ENCODE assay signal across 8 mouse cellular contexts in the genomic region with DNA sequence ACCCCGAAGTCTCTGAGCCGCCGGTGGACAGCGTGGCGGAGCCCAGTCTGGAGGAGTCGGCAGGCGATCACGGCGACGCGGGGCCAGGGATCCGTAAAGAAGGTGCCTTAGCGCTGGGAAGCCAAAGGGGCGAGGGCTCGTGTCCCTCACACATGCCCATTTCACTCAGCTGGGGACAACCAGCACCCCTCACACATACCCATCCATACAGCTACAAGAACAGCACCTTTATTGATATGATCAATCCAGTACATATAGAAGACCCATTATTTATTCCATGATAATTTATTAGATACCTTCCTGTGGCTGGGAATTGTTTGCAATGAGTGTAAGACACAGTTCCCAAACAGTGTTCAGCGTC. TPM values are rescaled to one million over a fixed set of nuclear protein-coding genes. Genes with fewer than 3 reads are reported as not detected.
A peak's percentile ranks its signal among the peaks of the same experiment; 100 is the strongest.
DNase-seq lines count a peak whose midpoint lies in the region; ATAC-seq and TF ChIP-seq lines count a peak whose summit lies in the region.

No protein-coding gene starts in this region.

- peaks cover 5% of the 10 kb centered on the region; the same call in 1 of the 2 replicates for H3K4me1 ChIP-seq in kidney, embryonic 14.5 days (ENCODE audit: control insufficient read depth, insufficient read depth, low read length)
- peaks cover 9% of the 10 kb centered on the region; the same call in 1 of the 2 replicates for H3K4me1 ChIP-seq in bone marrow macrophage, adult 2 months (ENCODE audit: control insufficient read depth, insufficient read depth, low read length)
- peaks cover 14% of the 10 kb centered on the region for H3K4me1 ChIP-seq in hindbrain, embryonic 14.5 days (replicated peaks; ENCODE audit: control insufficient read depth, insufficient read depth, low read length)
- peaks cover 25% of the 10 kb centered on the region for H3K4me1 ChIP-seq in midbrain, embryonic 15.5 days

- peak; percentile 52; the same call in 1 of the 2 replicates for ATAC-seq in kidney, embryonic 14.5 days (ENCODE audit: low FRiP score, low TSS enrichment)
- no peak; the same call in 1 of the 2 replicates for ATAC-seq in hindbrain, embryonic 14.5 days (ENCODE audit: low FRiP score)
- peak; percentile 66; the same call in 1 of the 2 replicates for ATAC-seq in midbrain, embryonic 15.5 days (replicated peaks)

- TF ChIP-seq CTCF in bone marrow macrophage, adult 2 months (IDR thresholded peaks at IDR 0.05; ENCODE audit: low read depth, low read length): no peak

- H3K36me3 ChIP-seq in kidney, embryonic 14.5 days (ENCODE audit: control insufficient read depth, insufficient read depth, low read length): no peaks in the 10 kb centered on the region
- no peaks in the 10 kb centered on the region for H3K36me3 ChIP-seq in hindbrain, embryonic 14.5 days (replicated peaks; ENCODE audit: control insufficient read depth, insufficient read depth)
- no peaks in the 10 kb centered on the region for H3K36me3 ChIP-seq in midbrain, embryonic 15.5 days (replicated peaks)

- no peaks in the 10 kb centered on the region for H3K9me3 ChIP-seq in kidney, embryonic 14.5 days (ENCODE audit: control insufficient read depth, low read length)
- no peaks in the 10 kb centered on the region for H3K9me3 ChIP-seq in hindbrain, embryonic 14.5 days (ENCODE audit: control insufficient read depth, low read length)
- no peaks in the 10 kb centered on the region for H3K9me3 ChIP-seq in midbrain, embryonic 15.5 days

- peak overlapping the region; percentile 70 for H3K4me3 ChIP-seq in kidney, embryonic 14.5 days (ENCODE audit: low read length)
- peak overlapping the region; percentile 77 for H3K4me3 ChIP-seq in bone marrow macrophage, adult 2 months (ENCODE audit: insufficient read depth, low read length)
- peak overlapping the region; percentile 58 for H3K4me3 ChIP-seq in hindbrain, embryonic 14.5 days (replicated peaks; ENCODE audit: low read length)
- peak overlapping the region; percentile 76 for H3K4me3 ChIP-seq in midbrain, embryonic 15.5 days

- TF ChIP-seq POLR2A in bone marrow macrophage, adult 2 months (IDR thresholded peaks at IDR 0.05; ENCODE audit: borderline replicate concordance, low read depth, low read length): no peak

- H3K4me2 ChIP-seq in kidney, embryonic 14.5 days (replicated peaks; ENCODE audit: low read depth, low read length): peak overlapping the region; percentile 98
- peak overlapping the region; percentile 69 for H3K4me2 ChIP-seq in hindbrain, embryonic 14.5 days (replicated peaks)
- peak overlapping the region; percentile 82 for H3K4me2 ChIP-seq in midbrain, embryonic 15.5 days

- no peak for DNase-seq in kidney, postnatal 25 days
- peak; percentile 31 for DNase-seq in hindbrain, embryonic 14.5 days (ENCODE audit: low spot score)
- no peak for DNase-seq in retina, postnatal 1 day
- DNase-seq in cerebellum, adult 11-12 months: no peak
- DNase-seq in urinary bladder, postnatal 36 days (ENCODE audit: low spot score in 2 of 2): no peak

- peak overlapping the region; percentile 76 for H3K9ac ChIP-seq in kidney, embryonic 14.5 days (ENCODE audit: low read depth, low read length)
- peak overlapping the region; percentile 71 for H3K9ac ChIP-seq in hindbrain, embryonic 14.5 days
- H3K9ac ChIP-seq in midbrain, embryonic 15.5 days: peak overlapping the region; percentile 77

- 1% methylated on average over 16 of the region's 16 CpGs for WGBS in kidney, embryonic 14.5 days
- 2% methylated on average over 16 of the region's 16 CpGs for WGBS in hindbrain, embryonic 14.5 days
- WGBS in midbrain, embryonic 15.5 days: 1% methylated on average over 16 of the region's 16 CpGs

- H3K27me3 ChIP-seq in kidney, embryonic 14.5 days (ENCODE audit: control insufficient read depth, insufficient read depth, low read length): peaks cover 4% of the 10 kb centered on the region
- 0 out of 2 replicates have a peak, but pooled peaks cover 6% of the 10 kb centered on the region for H3K27me3 ChIP-seq in hindbrain, embryonic 14.5 days (ENCODE audit: control insufficient read depth, insufficient read depth, low read length)
- H3K27me3 ChIP-seq in midbrain, embryonic 15.5 days (replicated peaks): peaks cover 15% of the 10 kb centered on the region

- no peak overlapping the region for H3K27ac ChIP-seq in kidney, embryonic 14.5 days (ENCODE audit: low read depth, low read length)
- no peak overlapping the region for H3K27ac ChIP-seq in bone marrow macrophage, adult 2 months (ENCODE audit: insufficient read depth, low read depth, low read length)
- peak overlapping the region; percentile 72; the same call in 1 of the 2 replicates for H3K27ac ChIP-seq in hindbrain, embryonic 14.5 days
- peak overlapping the region; percentile 79; the same call in 1 of the 2 replicates for H3K27ac ChIP-seq in midbrain, embryonic 15.5 days

RNA-seq across cellular contexts. Expression of a gene that starts 0.3 kb away (rescaled TPM):
- 0.11 and 0.37 TPM in 2 replicates for polyA plus RNA-seq in kidney, embryonic 14.5 days (2014; fragmentation: Nextera tagmentation; extraction: Ambion mirVana)
- polyA plus RNA-seq in bone marrow macrophage, adult 2 months (2012; ENCODE audit: insufficient read depth, insufficient read length, missing spikeins): not detected in 2 replicates
- polyA plus RNA-seq in hindbrain, embryonic 14.5 days (2014; fragmentation: Nextera tagmentation; extraction: Ambion mirVana): 0.51 and 0.53 TPM in 2 replicates
- polyA plus RNA-seq in midbrain, embryonic 15.5 days (2015; fragmentation: Nextera tagmentation; extraction: Ambion mirVana): 0.54 and 0.55 TPM in 2 replicates

RNA-seq across cellular contexts. Expression of a gene that starts 0.4 kb away (rescaled TPM):
- 20.4 and 35.8 TPM in 2 replicates for polyA plus RNA-seq in kidney, embryonic 14.5 days (2014; fragmentation: Nextera tagmentation; extraction: Ambion mirVana)
- polyA plus RNA-seq in bone marrow macrophage, adult 2 months (2012; ENCODE audit: insufficient read depth, insufficient read length, missing spikeins): 29.3 and 30.7 TPM in 2 replicates
- 163 and 182 TPM in 2 replicates for polyA plus RNA-seq in hindbrain, embryonic 14.5 days (2014; fragmentation: Nextera tagmentation; extraction: Ambion mirVana)
- 212 and 213 TPM in 2 replicates for polyA plus RNA-seq in midbrain, embryonic 15.5 days (2015; fragmentation: Nextera tagmentation; extraction: Ambion mirVana)

RNA-seq across cellular contexts. Expression of a gene that starts 16.8 kb away (rescaled TPM):
- polyA plus RNA-seq in kidney, embryonic 14.5 days (2014; fragmentation: Nextera tagmentation; extraction: Ambion mirVana): 66.4 and 131 TPM in 2 replicates
- 33.1 and 37.9 TPM in 2 replicates for polyA plus RNA-seq in bone marrow macrophage, adult 2 months (2012; ENCODE audit: insufficient read depth, insufficient read length, missing spikeins)
- polyA plus RNA-seq in hindbrain, embryonic 14.5 days (2014; fragmentation: Nextera tagmentation; extraction: Ambion mirVana): 50.9 and 51.1 TPM in 2 replicates
- 59.5 and 61.1 TPM in 2 replicates for polyA plus RNA-seq in midbrain, embryonic 15.5 days (2015; fragmentation: Nextera tagmentation; extraction: Ambion mirVana)

RNA-seq across cellular contexts. Expression of a gene that starts 29.7 kb away (rescaled TPM):
- 9.7 and 13.0 TPM in 2 replicates for polyA plus RNA-seq in kidney, embryonic 14.5 days (2014; fragmentation: Nextera tagmentation; extraction: Ambion mirVana)
- polyA plus RNA-seq in bone marrow macrophage, adult 2 months (2012; ENCODE audit: insufficient read depth, insufficient read length, missing spikeins): 7.1 TPM in 2 replicates
- polyA plus RNA-seq in hindbrain, embryonic 14.5 days (2014; fragmentation: Nextera tagmentation; extraction: Ambion mirVana): 13.3 and 14.0 TPM in 2 replicates
- polyA plus RNA-seq in midbrain, embryonic 15.5 days (2015; fragmentation: Nextera tagmentation; extraction: Ambion mirVana): 16.6 and 17.7 TPM in 2 replicates

RNA-seq across cellular contexts. Expression of a gene that starts 37.2 kb away (rescaled TPM):
- polyA plus RNA-seq in kidney, embryonic 14.5 days (2014; fragmentation: Nextera tagmentation; extraction: Ambion mirVana): 0.29 TPM in 1 of 2 replicates, not detected in the other
- polyA plus RNA-seq in bone marrow macrophage, adult 2 months (2012; ENCODE audit: insufficient read depth, insufficient read length, missing spikeins): not detected in 2 replicates
- polyA plus RNA-seq in hindbrain, embryonic 14.5 days (2014; fragmentation: Nextera tagmentation; extraction: Ambion mirVana): not detected in 2 replicates
- polyA plus RNA-seq in midbrain, embryonic 15.5 days (2015; fragmentation: Nextera tagmentation; extraction: Ambion mirVana): 0.23 and 0.31 TPM in 2 replicates

Comparison
In these comparisons a context has a peak if more than half of its experiments do, and no peak if none do; other contexts are left out.
1. H3K27ac ChIP-seq: peak in hindbrain, embryonic 14.5 days (single experiment) and midbrain, embryonic 15.5 days (single experiment); none in kidney, embryonic 14.5 days (single experiment) and bone marrow macrophage, adult 2 months (single experiment).
2. Peak in every context shown above with its lines, with median percentiles within 50 percentile points of each other: H3K4me2 ChIP-seq, H3K4me3 ChIP-seq and H3K9ac ChIP-seq.